Mouse (Mus musculus): ENCODE results near the gene Tom1l1. TPM values are rescaled to one million over a fixed set of nuclear protein-coding genes. Genes with fewer than 3 reads are reported as not detected.

The Tom1l1 gene
- polyA plus RNA-seq, 1 experiment from 2014 or later: 18.8 TPM

Other genes starting within 250 kb of the Tom1l1 start
- 21.0 and 21.4 TPM in 2 replicates for gene Stxbp4, start 50.3 kb downstream of the Tom1l1 start, polyA plus RNA-seq (2015; fragmentation: Nextera tagmentation; extraction: Ambion mirVana)
- gene Cox11, start 50.2 kb downstream of the Tom1l1 start, polyA plus RNA-seq (2015; fragmentation: Nextera tagmentation; extraction: Ambion mirVana): 42.2 and 45.3 TPM in 2 replicates